Mouse (Mus musculus) olfactory bulb, adult 2 months (tissue): ENCODE measurements around the gene Etnk1.

Source experiments
- CTCF ChIP-seq: fragments of 200-500 bp; IDR thresholded peaks from 2 replicates; pipeline ENCODE4 v1.5.1; 2012; ENCODE audit warnings: low read depth, mild to moderate bottlenecking, low read length, moderate library complexity; ENCODE audit not compliant: insufficient read depth
- POLR2A ChIP-seq: fragments of 200-500 bp; IDR thresholded peaks from 2 replicates; pipeline ENCODE4 v1.6.1; 2012; ENCODE audit warnings: mild to moderate bottlenecking, low read depth, low read length, moderate library complexity; ENCODE audit not compliant: insufficient read depth

DNA sequence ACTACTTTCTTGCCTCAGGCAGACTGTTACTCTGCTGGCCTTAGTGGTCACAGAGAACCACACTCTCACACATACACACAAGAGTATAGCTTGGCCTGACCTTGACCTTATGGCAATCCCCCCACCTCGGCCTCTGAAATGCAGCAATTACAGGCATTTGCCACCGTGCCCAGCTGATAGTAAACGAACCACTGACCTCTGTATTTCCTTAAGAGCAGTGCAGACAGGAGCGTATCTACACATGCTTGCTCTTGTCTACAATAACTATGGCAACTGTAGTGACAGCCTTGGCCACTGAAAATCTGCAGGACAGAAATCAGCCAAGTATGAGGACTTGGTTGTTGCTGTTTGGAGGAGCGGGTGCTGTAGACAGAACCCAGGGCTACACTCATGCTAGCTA lies 29.7 kb upstream of the Etnk1 start:
- no peak for TF ChIP-seq POLR2A
- no peak for TF ChIP-seq CTCF
